Comparison of ENCODE assay signal across 8 mouse cellular contexts in the genomic region with DNA sequence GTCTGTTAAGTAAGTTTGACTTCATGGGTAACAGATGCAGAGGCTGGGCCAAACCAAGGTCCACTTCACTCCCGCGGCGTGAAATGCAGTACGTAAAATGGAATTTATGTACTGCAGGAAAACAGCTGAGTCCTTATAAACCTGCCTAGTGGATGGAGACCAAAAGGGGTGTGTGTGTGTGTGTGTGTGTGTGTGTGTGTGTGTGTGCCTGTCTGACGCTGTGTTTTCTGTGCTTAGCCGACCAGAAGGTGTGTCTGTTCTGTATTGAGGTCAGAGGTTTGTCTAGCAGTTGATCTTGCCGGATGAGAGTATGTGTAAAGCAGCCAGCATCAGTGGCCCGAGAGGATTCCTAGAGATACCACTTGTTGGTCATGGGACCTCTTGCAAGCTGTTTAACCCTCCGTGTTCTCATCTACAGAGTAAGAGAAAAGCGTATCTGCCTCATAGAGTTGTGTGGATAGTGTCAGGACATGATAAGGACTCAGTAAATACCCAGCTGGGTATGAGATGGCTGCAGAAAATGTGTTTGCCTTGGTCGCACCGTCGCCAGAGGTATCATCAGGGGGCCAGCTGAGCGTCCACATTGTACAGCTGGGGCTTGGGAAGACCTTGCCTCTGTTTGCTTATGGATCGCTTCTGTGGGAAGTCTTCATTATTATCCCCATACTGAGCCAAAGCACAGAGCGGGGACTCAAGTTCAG. TPM values are rescaled to one million over a fixed set of nuclear protein-coding genes. Genes with fewer than 3 reads are reported as not detected.
DNase-seq lines count a peak whose midpoint lies in the region; ATAC-seq and TF ChIP-seq lines count a peak whose summit lies in the region.

No protein-coding gene starts in this region.

- peak overlapping the region; percentile 89 for H3K9ac ChIP-seq in heart, embryonic 14.5 days (ENCODE audit: low read length)
- peak overlapping the region; percentile 98 for H3K9ac ChIP-seq in liver, embryonic 14.5 days (replicated peaks)

- no peaks in the 10 kb centered on the region for H3K9me3 ChIP-seq in heart, embryonic 14.5 days (ENCODE audit: control insufficient read depth, low read length)
- no peaks in the 10 kb centered on the region for H3K9me3 ChIP-seq in liver, embryonic 14.5 days (ENCODE audit: control insufficient read depth, low read length)

- TF ChIP-seq CTCF in layer of hippocampus, adult 2 months (conservative IDR thresholded peaks at IDR 0.05) = no peak
- no peak for TF ChIP-seq CTCF in liver, embryonic 14.5 days (IDR thresholded peaks at IDR 0.05; ENCODE audit: low read depth)

- H3K36me3 ChIP-seq in heart, embryonic 14.5 days (ENCODE audit: control insufficient read depth, insufficient read depth, low read length) = no peaks in the 10 kb centered on the region
- no peaks in the 10 kb centered on the region; the same call in 1 of the 2 replicates for H3K36me3 ChIP-seq in liver, embryonic 14.5 days (replicated peaks; ENCODE audit: control insufficient read depth, insufficient read depth, low read depth)

- H3K4me1 ChIP-seq in heart, embryonic 14.5 days (ENCODE audit: control insufficient read depth in 2 of 2, insufficient read depth in 2 of 2, low read length in 2 of 2) = peaks cover 37 to 47% of the 10 kb centered on the region in 2 experiments
- H3K4me1 ChIP-seq in liver, embryonic 14.5 days (replicated peaks; ENCODE audit: control insufficient read depth in 2 of 2, insufficient read depth in 2 of 2, low read length in 1 of 2) = peaks cover 47 to 53% of the 10 kb centered on the region in 2 experiments

- peak overlapping the region; percentile 83 for H3K4me2 ChIP-seq in heart, embryonic 14.5 days (ENCODE audit: low read length)
- H3K4me2 ChIP-seq in liver, embryonic 14.5 days (ENCODE audit: low read depth) = peak overlapping the region; percentile 98

- peak overlapping the region; percentile 87 for H3K4me3 ChIP-seq in layer of hippocampus, adult 2 months
- H3K4me3 ChIP-seq in heart, embryonic 14.5 days (ENCODE audit: control insufficient read depth in 1 of 2, insufficient read depth in 1 of 2, low read depth in 1 of 2, low read length in 2 of 2) = peak overlapping the region; percentile 57 to 95
- peak overlapping the region; percentile 80 to 96 for H3K4me3 ChIP-seq in liver, embryonic 14.5 days (ENCODE audit: insufficient read depth in 1 of 2, low read depth in 2 of 2, low read length in 2 of 2)

- ATAC-seq in heart, embryonic 14.5 days (ENCODE audit: insufficient number of reproducible peaks, insufficient read depth, low FRiP score, low read depth) = no peak
- ATAC-seq in liver, embryonic 14.5 days (ENCODE audit: insufficient read depth) = peak; percentile 34

- H3K27me3 ChIP-seq in heart, embryonic 14.5 days (ENCODE audit: control insufficient read depth, insufficient read depth, low read length) = no peaks in the 10 kb centered on the region
- H3K27me3 ChIP-seq in liver, embryonic 14.5 days (ENCODE audit: control insufficient read depth, insufficient read depth, low read length) = no peaks in the 10 kb centered on the region

- 0 out of 2 replicates have a peak, but pooled peaks have one; percentile 20 for TF ChIP-seq EP300 in liver, embryonic 14.5 days (IDR thresholded peaks at IDR 0.05; ENCODE audit: low read depth)

- WGBS in heart, embryonic 14.5 days = 22% methylated on average over 16 of the region's 16 CpGs
- WGBS in liver, embryonic 14.5 days (ENCODE audit: insufficient replicate concordance) = 19% methylated on average over 16 of the region's 16 CpGs

- no peak for DNase-seq in layer of hippocampus, adult 2 months (ENCODE audit: low spot score in 2 of 2)
- DNase-seq in layer of hippocampus, postnatal 25 days (ENCODE audit: extremely low spot score in 1 of 2, low spot score in 1 of 2) = no peak
- peak; percentile 29 for DNase-seq in c-Kit-negative CD71-positive TER-119-positive erythroid progenitor cells, embryonic 14.5 days (ENCODE audit: low read depth, low spot score)
- peak in 2 of 3 experiments; percentile 38 to 45 for DNase-seq in liver, embryonic 14.5 days (ENCODE audit: low read depth in 3 of 3, low spot score in 3 of 3)
- no peak for DNase-seq in adrenal gland, adult 2 months
- DNase-seq in adrenal gland, postnatal 36 days = no peak
- DNase-seq in gastrocnemius, postnatal 14 days = no peak

- intact Hi-C loops in gastrocnemius, postnatal 14 days (cut with DNase I; ENCODE audit: low total_unique reads) = no loop called here

- peak overlapping the region; percentile 93 for H3K27ac ChIP-seq in layer of hippocampus, adult 2 months
- H3K27ac ChIP-seq in heart, embryonic 14.5 days (replicated peaks in 1 of 2; ENCODE audit: control insufficient read depth in 1 of 2, insufficient read depth in 1 of 2, low read depth in 2 of 2, low read length in 2 of 2) = peak overlapping the region; percentile 36 to 81; a peak in 3 of 4 replicates
- peak overlapping the region; percentile 95 for H3K27ac ChIP-seq in liver, embryonic 14.5 days

RNA-seq across cellular contexts. Expression of gene Sept8, which starts 2.2 kb away (rescaled TPM):
- 100 to 1,000 TPM; 240 to 254 TPM for total RNA-seq in layer of hippocampus, adult 2 months (2021)
- 100 to 1,000 TPM; 252 to 260 TPM for total RNA-seq in layer of hippocampus, postnatal 25 days (2021)
- polyA plus RNA-seq in heart, embryonic 14.5 days (2014; fragmentation: Nextera tagmentation; extraction: Ambion mirVana) = 17.4 and 18.8 TPM in 2 replicates
- polyA plus RNA-seq in liver, embryonic 14.5 days (2012; rRNA removed) = 25.4 and 33.1 TPM in 2 replicates
- 18.3 and 21.5 TPM in 2 replicates for polyA plus RNA-seq in liver, embryonic 14.5 days (2014; fragmentation: Nextera tagmentation; extraction: Ambion mirVana)
- total RNA-seq in adrenal gland, adult 2 months (2021) = 10 to 100 TPM; 38.1 to 43.7 TPM
- polyA plus RNA-seq in adrenal gland, adult 2 months (2012; rRNA removed) = 32.7 and 46.9 TPM in 2 replicates
- total RNA-seq in adrenal gland, postnatal 36 days (2021) = 10 to 100 TPM; 35.0 to 42.6 TPM
- total RNA-seq in gastrocnemius, postnatal 14 days (2021) = 10 to 100 TPM; 25.6 to 31.3 TPM

RNA-seq across cellular contexts. Expression of gene Sowaha, which starts 41.2 kb away (rescaled TPM):
- total RNA-seq in layer of hippocampus, adult 2 months (2021) = 100 to 1,000 TPM; 137 to 142 TPM
- 100 to 1,000 TPM; 125 to 132 TPM for total RNA-seq in layer of hippocampus, postnatal 25 days (2021)
- 0.18 and 0.26 TPM in 2 replicates for polyA plus RNA-seq in heart, embryonic 14.5 days (2014; fragmentation: Nextera tagmentation; extraction: Ambion mirVana)
- 15.4 and 15.5 TPM in 2 replicates for polyA plus RNA-seq in liver, embryonic 14.5 days (2012; rRNA removed)
- polyA plus RNA-seq in liver, embryonic 14.5 days (2014; fragmentation: Nextera tagmentation; extraction: Ambion mirVana) = 13.1 and 13.8 TPM in 2 replicates
- under 1 TPM; 0.29 to 0.45 TPM for total RNA-seq in adrenal gland, adult 2 months (2021)
- 0.47 and 0.72 TPM in 2 replicates for polyA plus RNA-seq in adrenal gland, adult 2 months (2012; rRNA removed)
- total RNA-seq in adrenal gland, postnatal 36 days (2021) = under 1 TPM; 0.20 to 0.30 TPM
- under 1 TPM; 0.11 to 0.12 TPM for total RNA-seq in gastrocnemius, postnatal 14 days (2021)

RNA-seq across cellular contexts. Expression of gene Gm9945, which starts 41.3 kb away (rescaled TPM):
- 1 to 10 TPM; 2.5 to 3.4 TPM for total RNA-seq in layer of hippocampus, adult 2 months (2021)
- total RNA-seq in layer of hippocampus, postnatal 25 days (2021) = 1 to 10 TPM; 1.8 to 2.5 TPM
- polyA plus RNA-seq in heart, embryonic 14.5 days (2014; fragmentation: Nextera tagmentation; extraction: Ambion mirVana) = not detected in 2 replicates
- polyA plus RNA-seq in liver, embryonic 14.5 days (2012; rRNA removed) = 0.10 and 0.27 TPM in 2 replicates
- 0.46 and 0.56 TPM in 2 replicates for polyA plus RNA-seq in liver, embryonic 14.5 days (2014; fragmentation: Nextera tagmentation; extraction: Ambion mirVana)
- not detected for total RNA-seq in adrenal gland, adult 2 months (2021)
- polyA plus RNA-seq in adrenal gland, adult 2 months (2012; rRNA removed) = not detected in 2 replicates
- total RNA-seq in adrenal gland, postnatal 36 days (2021) = not detected
- total RNA-seq in gastrocnemius, postnatal 14 days (2021) = not detected

RNA-seq across cellular contexts. Expression of gene Kif3a, which starts 45.9 kb away (rescaled TPM):
- total RNA-seq in layer of hippocampus, adult 2 months (2021) = 100 to 1,000 TPM; 130 to 133 TPM
- 100 to 1,000 TPM; 120 to 131 TPM for total RNA-seq in layer of hippocampus, postnatal 25 days (2021)
- polyA plus RNA-seq in heart, embryonic 14.5 days (2014; fragmentation: Nextera tagmentation; extraction: Ambion mirVana) = 38.0 and 38.3 TPM in 2 replicates
- polyA plus RNA-seq in liver, embryonic 14.5 days (2012; rRNA removed) = 2.1 and 3.3 TPM in 2 replicates
- 6.4 and 7.7 TPM in 2 replicates for polyA plus RNA-seq in liver, embryonic 14.5 days (2014; fragmentation: Nextera tagmentation; extraction: Ambion mirVana)
- 10 to 100 TPM; 23.0 to 29.8 TPM for total RNA-seq in adrenal gland, adult 2 months (2021)
- polyA plus RNA-seq in adrenal gland, adult 2 months (2012; rRNA removed) = 3.1 and 3.6 TPM in 2 replicates
- 10 to 100 TPM; 24.1 to 31.1 TPM for total RNA-seq in adrenal gland, postnatal 36 days (2021)
- 1 to 10 TPM; 6.8 to 7.4 TPM for total RNA-seq in gastrocnemius, postnatal 14 days (2021)

RNA-seq across cellular contexts. Expression of gene Gm9837, which starts 51.0 kb away (rescaled TPM):
- total RNA-seq in layer of hippocampus, adult 2 months (2021) = under 1 TPM in 1 of 2 experiments, not detected in 1; 0.52 TPM
- total RNA-seq in layer of hippocampus, postnatal 25 days (2021) = not detected
- polyA plus RNA-seq in heart, embryonic 14.5 days (2014; fragmentation: Nextera tagmentation; extraction: Ambion mirVana) = not detected in 2 replicates
- polyA plus RNA-seq in liver, embryonic 14.5 days (2012; rRNA removed) = not detected in 2 replicates
- not detected in 2 replicates for polyA plus RNA-seq in liver, embryonic 14.5 days (2014; fragmentation: Nextera tagmentation; extraction: Ambion mirVana)
- not detected for total RNA-seq in adrenal gland, adult 2 months (2021)
- not detected in 2 replicates for polyA plus RNA-seq in adrenal gland, adult 2 months (2012; rRNA removed)
- not detected for total RNA-seq in adrenal gland, postnatal 36 days (2021)
- not detected for total RNA-seq in gastrocnemius, postnatal 14 days (2021)

Comparison
In these comparisons a context has a peak if more than half of its experiments do, and no peak if none do; other contexts are left out.
1. DNase-seq: peak in c-Kit-negative CD71-positive TER-119-positive erythroid progenitor cells, embryonic 14.5 days (single experiment) and liver, embryonic 14.5 days (2 of 3); none in layer of hippocampus, adult 2 months (0 of 2), layer of hippocampus, postnatal 25 days (0 of 2), adrenal gland, adult 2 months (single experiment), adrenal gland, postnatal 36 days (0 of 2) and gastrocnemius, postnatal 14 days (single experiment).
2. RNA of gene Sept8, which starts 2.2 kb away (total RNA-seq): 252 to 260 TPM in layer of hippocampus, postnatal 25 days and 240 to 254 TPM in layer of hippocampus, adult 2 months; 38.1 to 43.7 TPM in adrenal gland, adult 2 months, 35.0 to 42.6 TPM in adrenal gland, postnatal 36 days and 25.6 to 31.3 TPM in gastrocnemius, postnatal 14 days; every median in the first group is over 4 times any median in the second.
3. RNA of gene Sowaha, which starts 41.2 kb away (total RNA-seq): 137 to 142 TPM in layer of hippocampus, adult 2 months and 125 to 132 TPM in layer of hippocampus, postnatal 25 days; 0.29 to 0.45 TPM in adrenal gland, adult 2 months, 0.20 to 0.30 TPM in adrenal gland, postnatal 36 days and 0.11 to 0.12 TPM in gastrocnemius, postnatal 14 days; every median in the first group is over 10 times any median in the second.
4. Peak in every context shown above with its lines, with median percentiles within 50 percentile points of each other: H3K27ac ChIP-seq and H3K4me3 ChIP-seq.